Mouse (Mus musculus): ENCODE measurements at regions not wholly inside any gene's neighbourhood (a gene's known extent, or its start where the extent isn't known, plus 50 kb on each side); places are given as distances from the start of the nearest gene placed in this dataset.

DNA sequence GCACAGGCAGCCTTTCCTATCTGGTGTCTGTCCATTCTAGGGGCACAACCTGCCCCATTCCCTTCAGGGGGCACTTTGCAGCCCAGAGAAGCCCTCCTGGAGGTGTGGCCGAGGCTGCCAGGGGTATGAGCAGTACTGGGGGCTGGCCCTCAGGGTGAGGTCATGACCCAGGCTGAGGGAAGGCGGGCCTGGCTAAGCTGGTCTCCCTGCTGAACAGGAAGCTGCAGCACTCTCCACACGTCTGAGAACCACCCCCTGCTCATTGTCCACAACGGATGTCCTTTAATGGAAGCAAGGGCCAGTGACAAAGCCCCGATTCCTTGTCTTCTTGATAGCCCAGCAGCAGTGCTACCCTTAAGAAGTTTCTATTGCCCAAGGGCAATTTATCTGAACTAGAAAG is 169.2 kb upstream of the Ajap1 start:
- TF ChIP-seq CTCF (IDR thresholded peaks at IDR 0.05; ENCODE audit: low read depth) (no peak), EP300 (IDR thresholded peaks at IDR 0.05; ENCODE audit: low read depth) (no peak)
